Mouse (Mus musculus) ES-Bruce4 (cell line): ENCODE results near the gene Cfap61. TPM values are rescaled to one million over a fixed set of nuclear protein-coding genes. Genes with fewer than 3 reads are reported as not detected.
A peak's percentile ranks its signal among the peaks of the same experiment; 100 is the strongest.

Source experiments
- H3K27ac ChIP-seq: 2 replicates; pipeline ENCODE4 v1.5.1; 2012; ENCODE audit warnings: low read length, inconsistent platforms; ENCODE audit not compliant: insufficient read depth
- H3K27me3 ChIP-seq: 2 replicates; pipeline ENCODE4 v1.6.1; 2012; ENCODE audit warnings: mild to moderate bottlenecking, low read length, inconsistent platforms; ENCODE audit not compliant: control insufficient read depth, poor library complexity, insufficient read depth, severe bottlenecking
- H3K36me3 ChIP-seq: 2 replicates; pipeline ENCODE4 v1.6.1; 2012; ENCODE audit warnings: inconsistent platforms, mild to moderate bottlenecking, low read length, moderate library complexity; ENCODE audit not compliant: control insufficient read depth, poor library complexity, insufficient read depth, severe bottlenecking
- H3K4me1 ChIP-seq: one replicate; pipeline ENCODE4 v1.8.1; 2011; ENCODE audit warnings: low read length; ENCODE audit not compliant: control insufficient read depth, insufficient read depth
- H3K4me3 ChIP-seq: 2 replicates; pipeline ENCODE4 v1.5.1; 2011; ENCODE audit warnings: low read depth, mild to moderate bottlenecking, low read length
- H3K9ac ChIP-seq: 2 replicates; pipeline ENCODE4 v1.6.1; 2012; ENCODE audit warnings: low read depth, mild to moderate bottlenecking, inconsistent platforms; ENCODE audit not compliant: poor library complexity, severe bottlenecking
- H3K9me3 ChIP-seq: replicated peaks from 2 replicates; pipeline ENCODE4 v1.6.1; 2012; ENCODE audit warnings: mild to moderate bottlenecking, low read length, inconsistent platforms; ENCODE audit not compliant: control insufficient read depth, poor library complexity, insufficient read depth, severe bottlenecking
- CTCF ChIP-seq: IDR thresholded peaks from one replicate; pipeline ENCODE4 v1.8.1; 2011; ENCODE audit warnings: low read depth, low read length
- EP300 ChIP-seq: IDR thresholded peaks from 2 replicates; pipeline ENCODE4 v1.6.1; 2011; ENCODE audit warnings: low read depth, low read length; ENCODE audit not compliant: insufficient read depth
- POLR2A ChIP-seq: IDR thresholded peaks from one replicate; pipeline ENCODE4 v1.8.1; 2011; ENCODE audit warnings: low read length; ENCODE audit not compliant: insufficient read depth
- polyA plus RNA-seq: library from polyadenylated mRNA; stranded (reverse); fragments of >200 nt; gene quantifications from 2 replicates; pipeline ENCODE4 v1.2.4, GENCODE M21; 2011; ENCODE audit warnings: low read depth; ENCODE audit not compliant: missing spikeins, insufficient read depth, insufficient read length

Gene Cfap61
- polyA plus RNA-seq, 1 experiment, result 2.4 TPM

- Histone ChIP-seq H3K9me3 (no peaks in the 10 kb centered on the region), H3K27ac (no peak overlapping the region), H3K36me3 (no peaks in the 10 kb centered on the region), H3K4me3 (peak overlapping the region; percentile 48), H3K9ac (no peak overlapping the region), H3K27me3 (peaks cover 29% of the 10 kb centered on the region), H3K4me1 (no peaks in the 10 kb centered on the region)
- no peak for TF ChIP-seq CTCF
- no peak for TF ChIP-seq POLR2A
- no peak for TF ChIP-seq EP300
Measured at GRCm38 (mm10) chr2:146220591-146221075, 286.0 kb downstream of the Cfap61 start.

DNA sequence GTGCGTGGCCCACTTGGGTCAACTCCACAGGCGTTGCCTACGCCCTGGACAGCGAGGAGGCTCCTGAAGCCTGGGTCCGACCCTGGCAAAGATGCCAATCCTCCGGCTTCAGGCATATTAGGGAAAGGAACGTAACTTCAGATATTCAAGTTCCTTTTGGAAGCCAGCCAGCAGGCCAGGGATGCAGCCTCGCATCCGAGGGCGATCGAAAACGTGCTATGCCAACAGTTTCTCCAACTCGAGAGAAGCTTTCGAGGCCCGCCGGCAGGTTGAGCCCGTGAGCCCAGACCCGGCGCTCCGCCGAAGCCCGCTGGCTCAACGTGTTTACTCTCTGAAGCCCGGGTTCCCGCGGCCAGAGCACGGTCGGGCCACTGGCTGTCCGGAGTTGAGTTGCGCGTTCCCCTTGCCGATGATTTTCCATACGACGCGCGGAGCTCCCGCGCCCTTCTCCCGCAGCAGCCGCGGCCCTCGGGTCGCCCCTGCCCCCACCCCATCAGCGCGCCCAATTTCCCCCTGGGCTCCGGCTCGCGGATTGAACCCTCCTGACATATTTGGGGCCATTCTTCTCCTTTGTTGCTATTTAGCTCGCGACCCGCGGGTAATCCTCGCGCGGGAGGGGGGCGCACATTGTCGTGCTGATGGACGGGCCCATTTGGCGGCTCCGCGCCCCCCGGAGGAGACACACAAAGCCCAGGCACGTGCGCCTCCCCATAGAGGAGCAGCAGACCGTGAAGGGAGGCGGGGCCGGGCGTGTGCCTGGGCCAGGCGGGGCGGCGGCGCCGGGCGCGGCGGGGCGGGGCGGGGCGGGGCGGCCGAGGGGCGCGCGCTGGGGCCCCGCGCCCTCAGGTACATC is 286.7 kb downstream of the Cfap61 start, which contains the start of gene Insm1:
TSS of gene Insm1 (plus strand) at position 846 of the 853 bp plus-strand sequence.
- peak; percentile 46; the same call in 1 of the 2 replicates for TF ChIP-seq EP300
- no peak for TF ChIP-seq CTCF
- Histone ChIP-seq H3K36me3 (no peaks in the 10 kb centered on the region), H3K27me3 (peaks cover 29% of the 10 kb centered on the region), H3K9ac (peak within 1 kb of the TSS; percentile 80), H3K4me1 (no peaks in the 10 kb centered on the region), H3K27ac (no peak within 1 kb of the TSS), H3K9me3 (no peaks in the 10 kb centered on the region), H3K4me3 (peak within 1 kb of the TSS; percentile 80)

- TF ChIP-seq POLR2A (no peak), EP300 (no peak)
- Histone ChIP-seq H3K9me3 (no peaks in the 10 kb centered on the region), H3K27me3 (peaks cover 29% of the 10 kb centered on the region), H3K4me3 (peak overlapping the region; percentile 80), H3K36me3 (no peaks in the 10 kb centered on the region), H3K4me1 (no peaks in the 10 kb centered on the region), H3K27ac (no peak overlapping the region), H3K9ac (peak overlapping the region; percentile 80)
Measured at GRCm38 (mm10) chr2:146221929-146222278, 287.3 kb downstream of the Cfap61 start.

DNA sequence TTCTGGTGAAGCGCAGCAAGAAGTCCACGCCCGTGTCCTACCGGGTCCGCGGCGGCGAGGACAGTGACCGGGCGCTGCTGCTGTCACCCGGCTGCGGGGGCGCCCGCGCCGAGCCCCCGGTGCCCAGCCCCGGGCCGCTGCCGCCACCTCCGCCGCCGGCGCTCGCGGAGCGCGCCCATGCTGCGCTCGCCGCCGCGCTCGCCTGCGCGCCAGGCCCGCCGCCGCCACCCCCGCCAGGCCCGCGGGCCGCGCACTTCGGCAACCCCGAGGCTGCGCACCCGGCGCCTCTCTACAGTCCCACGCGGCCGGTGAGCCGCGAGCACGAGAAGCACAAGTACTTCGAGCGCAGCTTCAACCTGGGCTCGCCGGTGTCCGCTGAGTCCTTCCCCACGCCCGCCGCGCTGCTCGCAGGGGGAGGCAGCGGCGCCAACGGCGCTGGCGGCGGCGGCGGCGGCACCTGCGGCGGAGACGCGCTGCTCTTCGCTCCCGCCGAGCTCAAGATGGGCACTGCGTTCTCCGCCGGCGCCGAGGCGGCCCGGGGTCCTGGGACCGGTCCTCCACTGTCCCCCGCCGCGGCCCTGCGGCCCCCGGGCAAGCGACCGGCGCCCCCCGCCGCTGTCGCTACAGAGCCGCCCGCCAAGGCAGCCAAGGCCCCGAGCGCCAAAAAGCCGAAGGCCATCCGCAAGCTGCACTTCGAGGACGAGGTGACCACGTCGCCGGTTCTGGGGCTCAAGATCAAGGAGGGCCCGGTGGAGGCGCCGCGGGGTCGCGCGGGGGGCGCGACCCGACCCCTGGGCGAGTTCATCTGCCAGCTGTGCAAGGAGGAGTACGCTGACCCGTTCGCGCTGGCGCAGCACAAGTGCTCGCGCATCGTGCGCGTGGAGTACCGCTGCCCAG is 287.9 kb downstream of the Cfap61 start:
- Histone ChIP-seq H3K9me3 (no peaks in the 10 kb centered on the region), H3K27ac (no peak overlapping the region), H3K4me3 (peak overlapping the region; percentile 80), H3K36me3 (no peaks in the 10 kb centered on the region), H3K4me1 (no peaks in the 10 kb centered on the region), H3K9ac (peak overlapping the region; percentile 80), H3K27me3 (peaks cover 29% of the 10 kb centered on the region)
- no peak for TF ChIP-seq POLR2A
- no peak for TF ChIP-seq EP300
- no peak for TF ChIP-seq CTCF

- TF ChIP-seq EP300 (no peak), POLR2A (no peak), CTCF (no peak)
- Histone ChIP-seq H3K9ac (peak overlapping the region; percentile 80), H3K36me3 (no peaks in the 10 kb centered on the region), H3K4me1 (no peaks in the 10 kb centered on the region), H3K9me3 (no peaks in the 10 kb centered on the region), H3K4me3 (peak overlapping the region; percentile 58), H3K27me3 (peaks cover 26% of the 10 kb centered on the region), H3K27ac (no peak overlapping the region)
Measured at GRCm38 (mm10) chr2:146223176-146223905, 288.8 kb downstream of the Cfap61 start.
